In the genomic region with DNA sequence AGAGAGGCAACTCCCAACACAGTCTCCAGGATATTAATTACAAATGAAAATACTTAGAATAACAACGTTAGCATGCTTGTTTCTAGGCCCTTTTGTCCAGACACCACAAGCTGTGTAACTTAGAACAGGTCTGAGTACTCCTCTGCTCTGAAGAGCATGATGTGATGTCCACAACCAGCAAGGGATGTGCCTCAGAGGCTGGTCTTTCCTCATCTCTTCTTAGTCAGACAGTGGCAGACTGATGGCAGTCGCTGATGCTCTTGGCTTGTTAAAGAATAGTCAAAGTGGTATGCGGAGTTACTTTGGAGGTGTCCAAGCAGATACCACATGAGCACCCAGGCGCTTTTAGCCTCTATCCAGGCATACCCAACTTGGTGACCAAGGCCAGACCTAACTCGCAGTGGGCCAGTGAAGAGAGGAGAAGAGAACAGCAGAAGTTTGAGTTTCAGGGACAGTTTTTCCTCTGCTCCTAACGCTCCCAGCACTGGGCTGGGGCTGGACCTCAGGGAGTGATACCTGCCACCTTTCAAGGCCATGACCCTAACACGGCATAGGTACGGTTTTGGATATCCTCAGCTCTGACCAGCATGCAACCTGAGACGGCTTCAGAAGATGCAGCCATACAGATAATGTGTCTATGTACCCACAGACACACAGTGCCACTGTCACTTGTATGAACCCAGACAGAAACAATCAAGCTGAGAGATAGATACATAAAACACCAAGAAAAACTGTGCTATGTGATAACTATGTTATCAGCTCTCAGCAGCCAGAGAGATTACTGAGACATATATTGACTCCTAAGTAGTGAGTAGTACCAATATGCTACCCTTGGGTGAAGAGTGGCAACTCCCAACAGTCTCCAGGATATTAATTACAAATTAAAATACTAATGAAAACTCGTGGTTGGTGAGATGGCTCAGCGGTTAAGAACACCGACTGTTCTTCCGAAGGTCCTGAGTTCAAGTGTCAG, we compare ENCODE assay signal across 12 mouse cellular contexts. TPM values are rescaled to one million over a fixed set of nuclear protein-coding genes. Genes with fewer than 3 reads are reported as not detected.
DNase-seq lines count a peak whose midpoint lies in the region; ATAC-seq and TF ChIP-seq lines count a peak whose summit lies in the region.
"Had no signal": no experiment of that assay in that cellular context is flagged by ENCODE, and none has a peak within 500 bp of the region (broad histone marks: within the 10 kb centered on the region; RNA-seq: fewer than 3 reads in every experiment).

No protein-coding gene starts in this region.

- peaks cover 19% of the 10 kb centered on the region for H3K27me3 ChIP-seq in hindbrain, embryonic 10.5 days (ENCODE audit: insufficient read depth, poor library complexity, severe bottlenecking)
- H3K27me3 ChIP-seq in hindbrain, postnatal 0 days (ENCODE audit: insufficient read depth, low read length), result no peaks in the 10 kb centered on the region
- H3K27me3 ChIP-seq in neural tube, embryonic 12.5 days (replicated peaks), result no peaks in the 10 kb centered on the region
- no peaks in the 10 kb centered on the region for H3K27me3 ChIP-seq in limb, embryonic 14.5 days (ENCODE audit: control insufficient read depth, insufficient read depth, low read length)
- no peaks in the 10 kb centered on the region for H3K27me3 ChIP-seq in neural tube, embryonic 14.5 days (ENCODE audit: control insufficient read depth, insufficient read depth, low read length)

- no peaks in the 10 kb centered on the region for H3K9me3 ChIP-seq in hindbrain, embryonic 10.5 days
- no peaks in the 10 kb centered on the region for H3K9me3 ChIP-seq in hindbrain, postnatal 0 days (ENCODE audit: low read length)
- H3K9me3 ChIP-seq in neural tube, embryonic 12.5 days, result no peaks in the 10 kb centered on the region
- no peaks in the 10 kb centered on the region for H3K9me3 ChIP-seq in limb, embryonic 14.5 days (ENCODE audit: control insufficient read depth, low read length)
- H3K9me3 ChIP-seq in neural tube, embryonic 14.5 days (ENCODE audit: control insufficient read depth, low read length), result no peaks in the 10 kb centered on the region

- peak overlapping the region; percentile 94; the same call in 1 of the 2 replicates for H3K27ac ChIP-seq in hindbrain, embryonic 10.5 days
- no peak overlapping the region for H3K27ac ChIP-seq in hindbrain, postnatal 0 days
- no peak overlapping the region for H3K27ac ChIP-seq in neural tube, embryonic 12.5 days
- H3K27ac ChIP-seq in limb, embryonic 14.5 days (replicated peaks; ENCODE audit: low read depth, low read length), result no peak overlapping the region
- no peak overlapping the region for H3K27ac ChIP-seq in neural tube, embryonic 14.5 days (ENCODE audit: low read depth, low read length)

- no peak overlapping the region for H3K4me2 ChIP-seq in hindbrain, postnatal 0 days (ENCODE audit: low read depth, low read length)
- H3K4me2 ChIP-seq in neural tube, embryonic 12.5 days (replicated peaks), result 0 out of 2 replicates have a peak overlapping the region, but pooled peaks have one; percentile 88
- peak overlapping the region; percentile 80 for H3K4me2 ChIP-seq in limb, embryonic 14.5 days (replicated peaks; ENCODE audit: low read depth, low read length, severe bottlenecking)
- peak overlapping the region; percentile 90; the same call in 1 of the 2 replicates for H3K4me2 ChIP-seq in neural tube, embryonic 14.5 days (ENCODE audit: low read depth, low read length)

- TF ChIP-seq POLR2A in limb, embryonic 14.5 days (IDR thresholded peaks at IDR 0.05; ENCODE audit: borderline replicate concordance, extremely low read depth, insufficient read depth, insufficient read length), result no peak

- 87% methylated on average over 13 of the region's 13 CpGs for WGBS in hindbrain, embryonic 10.5 days
- 87% methylated on average over 13 of the region's 13 CpGs for WGBS in hindbrain, postnatal 0 days
- WGBS in neural tube, embryonic 12.5 days, result 87% methylated on average over 13 of the region's 13 CpGs
- 87% methylated on average over 13 of the region's 13 CpGs for WGBS in limb, embryonic 14.5 days
- WGBS in neural tube, embryonic 14.5 days, result 87% methylated on average over 13 of the region's 13 CpGs

- no peak for DNase-seq in hindbrain, embryonic 10.5 days (ENCODE audit: low spot score)
- DNase-seq in hindbrain, postnatal 0 days (ENCODE audit: low spot score), result no peak
- no peak for DNase-seq in neural tube, embryonic 10.5 days (ENCODE audit: extremely low spot score, low spot score)
- no peak for DNase-seq in limb, embryonic 14.5 days (ENCODE audit: low spot score)
- DNase-seq in yolk sac, embryonic 10.5 days (ENCODE audit: low spot score), result no peak
- DNase-seq: adrenal gland, postnatal 10 days; cerebellum, adult 18-20 months; gastrocnemius, postnatal 25 days; kidney, adult 18-20 months had no signal

- no peak for TF ChIP-seq CTCF in hindbrain, postnatal 0 days (IDR thresholded peaks at IDR 0.05; ENCODE audit: low read depth)

- no peak for ATAC-seq in hindbrain, postnatal 0 days
- no peak for ATAC-seq in neural tube, embryonic 12.5 days (ENCODE audit: low FRiP score, low read depth)
- no peak for ATAC-seq in limb, embryonic 14.5 days (ENCODE audit: low FRiP score, low read depth)
- no peak for ATAC-seq in neural tube, embryonic 14.5 days (ENCODE audit: low read depth)
- no peak for ATAC-seq in erythroid progenitor cell, adult 5-6 weeks (replicated peaks; ENCODE audit: low FRiP score, poor library complexity, severe bottlenecking)

- peaks cover 35% of the 10 kb centered on the region for H3K4me1 ChIP-seq in hindbrain, embryonic 10.5 days (replicated peaks)
- H3K4me1 ChIP-seq in hindbrain, postnatal 0 days (ENCODE audit: insufficient read depth, low read length), result peaks cover 8% of the 10 kb centered on the region; the same call in 1 of the 2 replicates
- peaks cover 10% of the 10 kb centered on the region for H3K4me1 ChIP-seq in neural tube, embryonic 12.5 days
- H3K4me1 ChIP-seq in limb, embryonic 14.5 days (ENCODE audit: control insufficient read depth, insufficient read depth, low read length), result peaks cover 12% of the 10 kb centered on the region
- H3K4me1 ChIP-seq in neural tube, embryonic 14.5 days (ENCODE audit: control insufficient read depth, insufficient read depth, low read length), result peaks cover 13% of the 10 kb centered on the region

- H3K9ac ChIP-seq in hindbrain, postnatal 0 days (replicated peaks; ENCODE audit: low read length), result no peak overlapping the region
- no peak overlapping the region for H3K9ac ChIP-seq in neural tube, embryonic 12.5 days
- H3K9ac ChIP-seq in limb, embryonic 14.5 days (ENCODE audit: low read depth, low read length, severe bottlenecking), result no peak overlapping the region
- H3K9ac ChIP-seq in neural tube, embryonic 14.5 days (replicated peaks; ENCODE audit: low read depth, low read length), result no peak overlapping the region

- H3K4me3 ChIP-seq in hindbrain, embryonic 10.5 days, result peak overlapping the region; percentile 71; the same call in 1 of the 2 replicates
- no peak overlapping the region for H3K4me3 ChIP-seq in hindbrain, postnatal 0 days (ENCODE audit: low read length)
- no peak overlapping the region for H3K4me3 ChIP-seq in neural tube, embryonic 12.5 days
- H3K4me3 ChIP-seq in limb, embryonic 14.5 days (replicated peaks; ENCODE audit: low read length), result no peak overlapping the region; the same call in 1 of the 2 replicates
- H3K4me3 ChIP-seq in neural tube, embryonic 14.5 days (ENCODE audit: low read depth, low read length), result no peak overlapping the region

- H3K36me3 ChIP-seq in hindbrain, embryonic 10.5 days, result no peaks in the 10 kb centered on the region
- H3K36me3 ChIP-seq in hindbrain, postnatal 0 days (ENCODE audit: insufficient read depth, low read length), result no peaks in the 10 kb centered on the region
- no peaks in the 10 kb centered on the region for H3K36me3 ChIP-seq in neural tube, embryonic 12.5 days
- no peaks in the 10 kb centered on the region for H3K36me3 ChIP-seq in limb, embryonic 14.5 days (ENCODE audit: control insufficient read depth, insufficient read depth, low read length)
- H3K36me3 ChIP-seq in neural tube, embryonic 14.5 days (ENCODE audit: control insufficient read depth, insufficient read depth, low read length), result no peaks in the 10 kb centered on the region

RNA-seq across cellular contexts. Expression of gene Bcl2, which starts 1.3 kb away (rescaled TPM):
- 8.2 and 8.3 TPM in 2 replicates for polyA plus RNA-seq in hindbrain, embryonic 10.5 days (2016; fragmentation: Nextera tagmentation; extraction: Ambion mirVana)
- total RNA-seq in hindbrain, postnatal 0 days (2014; rRNA removed), result 13.1 and 15.2 TPM in 2 replicates
- 9.8 and 10.1 TPM in 2 replicates for polyA plus RNA-seq in hindbrain, postnatal 0 days (2015; fragmentation: Nextera tagmentation; extraction: Ambion mirVana)
- polyA plus RNA-seq in neural tube, embryonic 12.5 days (2016; fragmentation: Nextera tagmentation; extraction: Ambion mirVana), result 10.4 and 11.5 TPM in 2 replicates
- 8.0 TPM in 2 replicates for polyA plus RNA-seq in limb, embryonic 14.5 days (2012; rRNA removed)
- polyA plus RNA-seq in limb, embryonic 14.5 days (2014; fragmentation: Nextera tagmentation; extraction: Ambion mirVana), result 15.7 and 20.1 TPM in 2 replicates
- polyA plus RNA-seq in neural tube, embryonic 14.5 days (2014; fragmentation: Nextera tagmentation; extraction: Ambion mirVana), result 14.2 and 14.4 TPM in 2 replicates
- total RNA-seq in erythroid progenitor cell, adult 5-6 weeks (2015; ENCODE audit: low replicate concordance), result 3.6 and 6.7 TPM in 2 replicates
- 1.1 and 1.9 TPM in 2 replicates for total RNA-seq in erythroid progenitor cell, adult 5-6 weeks (2017; ENCODE audit: low replicate concordance)

RNA-seq across cellular contexts. Expression of gene Kdsr, which starts 44.1 kb away (rescaled TPM):
- 6.6 and 8.0 TPM in 2 replicates for polyA plus RNA-seq in hindbrain, embryonic 10.5 days (2016; fragmentation: Nextera tagmentation; extraction: Ambion mirVana)
- 8.9 and 9.1 TPM in 2 replicates for total RNA-seq in hindbrain, postnatal 0 days (2014; rRNA removed)
- 17.2 and 17.6 TPM in 2 replicates for polyA plus RNA-seq in hindbrain, postnatal 0 days (2015; fragmentation: Nextera tagmentation; extraction: Ambion mirVana)
- polyA plus RNA-seq in neural tube, embryonic 12.5 days (2016; fragmentation: Nextera tagmentation; extraction: Ambion mirVana), result 8.3 and 8.7 TPM in 2 replicates
- 7.2 and 7.9 TPM in 2 replicates for polyA plus RNA-seq in limb, embryonic 14.5 days (2012; rRNA removed)
- polyA plus RNA-seq in limb, embryonic 14.5 days (2014; fragmentation: Nextera tagmentation; extraction: Ambion mirVana), result 16.2 and 17.4 TPM in 2 replicates
- polyA plus RNA-seq in neural tube, embryonic 14.5 days (2014; fragmentation: Nextera tagmentation; extraction: Ambion mirVana), result 13.2 and 16.3 TPM in 2 replicates
- 1.4 and 4.2 TPM in 2 replicates for total RNA-seq in erythroid progenitor cell, adult 5-6 weeks (2015; ENCODE audit: low replicate concordance)
- total RNA-seq in erythroid progenitor cell, adult 5-6 weeks (2017; ENCODE audit: low replicate concordance), result 5.6 and 12.9 TPM in 2 replicates
